Mouse (Mus musculus): ENCODE data around the gene Cntrob. TPM values are rescaled to one million over a fixed set of nuclear protein-coding genes. Genes with fewer than 3 reads are reported as not detected.
A peak's percentile ranks its signal among the peaks of the same experiment; 100 is the strongest.
"Not testable (repeated sequence)": the region's sequence is repeated elsewhere in the genome, so short reads cannot be mapped to it uniquely, and the experiment has no call there.

Cntrob gene
- polyA plus RNA-seq, 1 experiment from 2014 or later: 32.0 TPM

DNA sequence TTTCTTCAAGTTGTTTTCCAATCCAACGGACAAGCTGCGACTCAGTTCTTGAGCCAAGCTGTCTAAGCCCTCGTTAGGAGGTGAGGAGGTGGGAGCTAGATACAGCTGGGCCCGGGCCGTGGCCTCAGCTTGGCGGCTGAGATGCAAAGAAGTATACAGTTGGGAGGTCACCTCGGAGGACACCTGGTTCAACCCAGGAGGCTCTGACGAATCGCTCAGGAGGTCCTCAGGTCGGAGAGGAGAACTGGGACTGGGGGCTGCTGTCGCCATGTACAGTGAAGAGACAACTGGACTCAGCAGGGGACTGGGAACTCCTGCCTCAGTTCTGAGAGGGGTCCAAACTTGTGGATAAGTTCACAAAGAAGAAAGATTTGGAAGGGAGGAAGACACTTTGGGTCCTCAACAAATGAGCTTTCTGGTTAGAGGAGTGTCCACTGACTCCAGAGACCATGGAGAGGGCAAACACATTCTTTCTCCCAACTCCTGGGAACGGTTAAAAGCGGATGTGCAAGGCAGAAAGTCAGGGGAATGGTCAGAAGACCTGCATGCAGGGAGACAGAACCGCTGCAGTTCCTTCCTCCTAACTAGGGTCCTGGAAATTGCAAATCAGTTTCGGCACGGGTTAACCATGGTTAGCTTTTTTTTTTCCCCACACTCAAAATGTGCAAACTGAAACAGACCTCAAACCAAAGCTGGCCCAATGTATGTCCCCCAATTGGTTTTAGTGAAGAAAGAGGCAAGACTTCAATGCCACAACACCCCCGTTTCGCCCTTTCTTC is 693 bp downstream of the Cntrob start:
- Histone ChIP-seq H3K4me1 (peaks cover 49% of the 10 kb centered on the region), H3K4me3 (peak overlapping the region; percentile 59), H3K9me3 (no peaks in the 10 kb centered on the region), H3K27ac (replicated peaks) (peak overlapping the region; percentile 86), H3K9ac (replicated peaks) (peak overlapping the region; percentile 72), H3K36me3 (peaks cover 11% of the 10 kb centered on the region), H3K27me3 (peaks cover 6% of the 10 kb centered on the region; the same call in 1 of the 2 replicates), H3K4me2 (replicated peaks) (peak overlapping the region; percentile 67)
- ATAC-seq (replicated peaks): no peak
- WGBS: 13% methylated on average over 18 of the region's 18 CpGs

DNA sequence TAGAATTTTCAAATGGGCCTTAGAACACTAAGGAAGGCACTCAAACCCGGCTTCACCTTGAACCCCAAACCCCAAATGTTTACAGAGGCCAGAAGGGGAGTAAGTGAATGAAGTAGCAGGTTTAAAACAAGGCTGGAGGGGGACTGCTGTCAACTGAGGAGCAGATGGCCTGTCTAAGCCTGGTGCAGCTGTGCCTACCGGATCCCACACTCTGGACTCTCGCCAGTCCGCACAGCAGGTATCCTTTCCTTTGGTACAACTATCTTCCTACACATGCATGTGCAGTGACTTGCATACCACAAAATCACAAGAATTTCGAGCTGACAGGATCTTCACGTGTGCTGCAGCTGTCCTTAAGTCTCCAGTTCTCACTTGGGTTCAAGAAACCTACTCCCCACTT is 1.6 kb downstream of the Cntrob start:
- Histone ChIP-seq H3K9ac (replicated peaks) (peak overlapping the region; percentile 72), H3K4me2 (replicated peaks) (peak overlapping the region; percentile 67), H3K27me3 (peaks cover 1% of the 10 kb centered on the region; the same call in 1 of the 2 replicates), H3K4me3 (peak overlapping the region; percentile 59), H3K27ac (replicated peaks) (peak overlapping the region; percentile 21; the same call in 1 of the 2 replicates), H3K4me1 (peaks cover 46% of the 10 kb centered on the region), H3K36me3 (peaks cover 19% of the 10 kb centered on the region), H3K9me3 (no peaks in the 10 kb centered on the region)
- 50% methylated on average over 6 of the region's 6 CpGs for WGBS
- ATAC-seq (replicated peaks): no peak

DNA sequence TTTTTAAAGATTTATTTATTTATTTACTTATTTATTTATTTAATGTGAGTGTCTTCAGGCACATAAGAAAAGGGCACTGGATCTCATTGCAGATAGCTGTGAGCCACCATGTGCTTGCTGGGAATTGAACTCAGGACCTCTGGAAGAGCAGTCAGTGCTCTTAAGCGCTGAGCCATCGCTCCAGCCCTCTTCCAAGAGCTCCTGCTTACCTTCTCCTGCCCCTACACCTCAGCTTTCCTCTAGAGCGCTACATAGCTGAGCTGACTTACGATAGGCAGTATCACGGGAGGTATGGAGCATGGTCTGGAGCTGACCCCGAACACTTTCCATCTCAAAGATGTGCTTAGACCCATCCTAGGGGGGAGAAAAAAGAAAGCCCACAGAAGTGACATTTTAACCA is 2.0 kb downstream of the Cntrob start:
- no peaks in the 10 kb centered on the region for H3K9me3 ChIP-seq
- 93% methylated on average over 6 of the region's 6 CpGs for WGBS
- H3K4me2 ChIP-seq (replicated peaks): peak overlapping the region; percentile 67; the same call in 1 of the 2 replicates
- H3K27me3 ChIP-seq: no peaks in the 10 kb centered on the region
- peak overlapping the region; percentile 59 for H3K4me3 ChIP-seq
- peaks cover 19% of the 10 kb centered on the region for H3K36me3 ChIP-seq
- ATAC-seq (replicated peaks): no peak
- 0 out of 2 replicates have a peak overlapping the region, but pooled peaks have one; percentile 72 for H3K9ac ChIP-seq (replicated peaks)
- peaks cover 42% of the 10 kb centered on the region for H3K4me1 ChIP-seq
- 0 out of 2 replicates have a peak overlapping the region, but pooled peaks have one; percentile 21 for H3K27ac ChIP-seq (replicated peaks)

DNA sequence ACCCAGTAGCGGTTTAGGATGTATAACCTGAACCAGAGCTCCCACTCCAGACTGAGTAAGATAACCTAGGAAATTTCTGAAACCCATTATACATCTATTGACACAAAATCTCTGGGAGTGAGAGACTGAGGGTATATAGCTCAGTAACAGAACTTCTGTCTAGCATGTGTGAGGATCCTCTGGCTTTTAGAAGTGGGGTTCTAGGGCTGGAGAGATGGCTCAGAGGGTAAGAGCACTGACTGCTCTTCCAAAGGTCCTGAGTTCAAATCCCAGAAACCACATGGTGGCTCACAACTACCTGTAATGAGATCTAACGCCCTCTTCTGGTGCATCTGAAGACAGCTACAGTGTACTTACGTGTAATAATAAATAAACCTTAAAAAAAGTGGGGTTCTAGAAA is 5.6 kb downstream of the Cntrob start:
- 89% methylated on average over 3 of the region's 3 CpGs for WGBS
- not testable (repeated sequence) for H3K27ac ChIP-seq (replicated peaks); H3K9ac ChIP-seq (replicated peaks); ATAC-seq (replicated peaks); H3K27me3 ChIP-seq; H3K4me2 ChIP-seq (replicated peaks); H3K9me3 ChIP-seq; H3K4me3 ChIP-seq
- Histone ChIP-seq H3K4me1 (peaks cover 16% of the 10 kb centered on the region), H3K36me3 (peaks cover 40% of the 10 kb centered on the region)

DNA sequence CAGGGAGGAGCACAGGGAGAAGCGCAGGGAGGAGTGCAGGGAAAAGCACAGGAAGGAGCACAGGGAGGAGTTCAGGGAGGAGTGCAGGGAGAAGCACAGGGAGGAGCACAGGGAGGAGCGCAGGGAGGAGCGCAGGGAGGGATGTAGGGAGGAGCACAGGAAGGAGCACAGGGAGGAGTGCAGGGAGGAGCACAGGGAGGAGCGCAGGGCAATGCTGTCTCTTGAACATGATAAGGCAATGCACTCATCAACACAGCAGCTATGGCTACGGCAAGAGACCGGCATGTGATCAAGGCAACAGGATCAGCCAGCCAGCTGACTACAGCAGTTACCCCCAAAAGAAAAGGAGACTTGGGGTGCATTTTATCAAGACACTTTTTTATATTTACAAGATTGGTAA is 7.2 kb downstream of the Cntrob start:
- Histone ChIP-seq H3K4me2 (replicated peaks) (no peak overlapping the region), H3K36me3 (peaks cover 47% of the 10 kb centered on the region), H3K9me3 (no peaks in the 10 kb centered on the region), H3K27me3 (no peaks in the 10 kb centered on the region), H3K27ac (replicated peaks) (no peak overlapping the region), H3K9ac (replicated peaks) (no peak overlapping the region), H3K4me3 (no peak overlapping the region), H3K4me1 (no peaks in the 10 kb centered on the region; the same call in 1 of the 2 replicates)
- ATAC-seq (replicated peaks): no peak
- WGBS: 97% methylated on average over 6 of the region's 6 CpGs

DNA sequence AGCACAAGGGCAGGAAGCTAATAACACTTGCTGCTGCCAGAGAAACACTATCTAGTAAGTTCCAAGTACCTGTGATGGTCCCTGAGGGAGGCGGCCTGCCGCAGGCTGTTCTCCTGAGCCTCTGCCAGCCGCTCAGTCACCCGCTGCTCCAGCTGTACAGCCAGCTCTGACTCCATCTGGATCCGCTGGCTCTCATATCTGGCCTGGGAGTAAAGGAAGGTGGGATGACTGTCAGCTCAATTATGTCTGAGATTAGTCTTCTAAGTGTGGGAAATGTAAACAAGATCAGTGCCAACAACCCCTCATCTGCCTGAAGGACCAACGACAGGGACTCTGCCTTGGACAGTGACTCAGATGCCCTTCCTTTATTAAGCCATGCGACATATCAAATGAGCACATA is 12.3 kb downstream of the Cntrob start:
- H3K9me3 ChIP-seq: no peaks in the 10 kb centered on the region
- no peak overlapping the region for H3K4me2 ChIP-seq (replicated peaks)
- peaks cover 72% of the 10 kb centered on the region for H3K36me3 ChIP-seq
- H3K4me3 ChIP-seq: no peak overlapping the region
- H3K9ac ChIP-seq (replicated peaks): no peak overlapping the region
- H3K27ac ChIP-seq (replicated peaks): no peak overlapping the region
- ATAC-seq (replicated peaks): no peak
- H3K27me3 ChIP-seq: no peaks in the 10 kb centered on the region
- 75% methylated on average over 7 of the region's 7 CpGs for WGBS
- no peaks in the 10 kb centered on the region for H3K4me1 ChIP-seq

DNA sequence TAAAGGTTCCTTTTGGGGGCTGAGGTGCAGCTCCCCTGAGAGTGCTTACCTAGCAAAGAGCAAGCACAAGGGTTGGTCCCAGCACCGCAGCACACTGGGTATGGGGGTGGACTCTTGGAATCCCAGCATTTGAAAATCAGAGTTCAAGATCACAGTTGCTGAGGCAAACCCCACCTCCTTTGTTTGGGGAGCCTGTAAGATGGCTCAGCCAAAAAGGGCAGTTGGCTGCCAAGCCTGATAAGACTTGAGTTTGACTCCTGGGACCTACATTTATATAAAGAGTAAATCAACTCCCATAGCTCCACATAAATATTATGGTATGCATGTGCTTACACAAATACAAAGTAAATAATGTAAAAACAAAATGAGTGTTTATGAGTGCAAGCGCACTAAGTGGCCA is 17.5 kb downstream of the Cntrob start:
- H3K36me3 ChIP-seq: peaks cover 85% of the 10 kb centered on the region
- no peak overlapping the region for H3K9ac ChIP-seq (replicated peaks)
- H3K4me2 ChIP-seq (replicated peaks): no peak overlapping the region
- H3K27ac ChIP-seq (replicated peaks): no peak overlapping the region
- ATAC-seq (replicated peaks): no peak
- WGBS: 96% methylated on average over 2 of the region's 2 CpGs
- no peaks in the 10 kb centered on the region for H3K27me3 ChIP-seq
- H3K4me3 ChIP-seq: no peak overlapping the region
- no peaks in the 10 kb centered on the region for H3K9me3 ChIP-seq
- H3K4me1 ChIP-seq: no peaks in the 10 kb centered on the region

DNA sequence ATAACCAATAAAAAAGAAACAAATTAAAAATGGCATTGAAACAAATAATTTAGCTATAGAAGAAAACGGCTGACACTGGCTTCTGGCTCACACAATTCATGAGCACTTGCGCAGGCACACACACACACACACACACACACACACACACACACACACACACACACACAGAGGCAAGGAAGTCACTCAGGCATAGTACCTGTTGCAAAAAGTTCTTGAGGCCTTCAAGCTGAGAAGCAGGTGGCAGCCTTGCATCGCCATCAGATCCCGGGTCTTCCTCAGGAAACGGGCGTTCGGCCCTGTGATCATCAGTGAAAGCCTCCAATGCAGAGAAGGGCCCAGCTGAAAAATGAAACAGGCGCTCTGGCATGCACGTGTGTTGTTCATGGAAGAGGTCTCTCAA is 18.3 kb downstream of the Cntrob start:
- no peak for ATAC-seq (replicated peaks)
- Histone ChIP-seq H3K36me3 (peaks cover 77% of the 10 kb centered on the region), H3K9me3 (no peaks in the 10 kb centered on the region), H3K4me3 (no peak overlapping the region), H3K27me3 (no peaks in the 10 kb centered on the region), H3K4me2 (replicated peaks) (no peak overlapping the region), H3K4me1 (no peaks in the 10 kb centered on the region), H3K27ac (replicated peaks) (no peak overlapping the region), H3K9ac (replicated peaks) (no peak overlapping the region)
- 91% methylated on average over 9 of the region's 9 CpGs for WGBS

DNA sequence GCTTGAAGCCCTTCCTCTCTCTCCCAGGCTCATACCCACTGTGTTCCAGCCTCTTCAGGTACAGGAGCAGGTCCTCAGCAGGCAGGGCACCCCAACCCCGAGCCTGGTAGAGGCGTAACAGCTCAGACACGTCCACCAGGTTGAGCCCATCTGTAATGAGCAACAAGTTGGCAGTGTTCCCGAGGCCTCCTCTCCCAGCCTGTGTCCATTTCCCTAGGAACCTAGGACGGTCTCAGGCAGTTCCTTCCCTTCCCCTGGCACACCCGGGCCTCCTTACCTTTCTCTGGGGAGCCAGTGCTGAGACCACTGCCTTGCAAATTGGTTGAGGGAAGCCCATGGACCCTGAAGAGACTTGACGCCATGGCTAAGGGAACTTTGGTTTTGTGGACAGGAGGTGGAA is 20.8 kb downstream of the Cntrob start:
- 85% methylated on average over 7 of the region's 7 CpGs for WGBS
- Histone ChIP-seq H3K36me3 (peaks cover 67% of the 10 kb centered on the region), H3K4me1 (no peaks in the 10 kb centered on the region), H3K4me3 (no peak overlapping the region), H3K4me2 (replicated peaks) (no peak overlapping the region), H3K27ac (replicated peaks) (no peak overlapping the region), H3K9ac (replicated peaks) (no peak overlapping the region), H3K27me3 (no peaks in the 10 kb centered on the region), H3K9me3 (no peaks in the 10 kb centered on the region)
- ATAC-seq (replicated peaks): no peak

DNA sequence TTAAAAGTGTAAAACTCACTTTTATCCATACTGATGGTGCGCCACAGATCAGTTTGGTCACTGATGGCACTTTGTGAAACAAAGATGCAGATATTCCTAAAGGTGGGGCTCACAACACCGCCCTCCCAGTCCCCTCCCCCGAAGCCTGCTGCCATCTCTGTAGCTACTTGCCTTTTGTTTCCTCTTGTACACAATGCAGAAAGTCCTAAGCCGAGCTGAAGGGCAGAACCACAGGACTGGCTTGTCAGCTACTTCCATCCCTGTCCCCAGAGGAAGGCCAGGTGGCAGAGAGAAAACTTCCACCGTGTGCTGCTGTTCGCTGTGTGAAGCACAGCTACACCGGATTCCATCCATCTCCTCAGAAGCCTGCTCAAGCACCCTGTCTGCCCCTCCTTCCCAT is 25.3 kb downstream of the Cntrob start:
- Histone ChIP-seq H3K9me3 (no peaks in the 10 kb centered on the region), H3K9ac (replicated peaks) (no peak overlapping the region), H3K4me1 (no peaks in the 10 kb centered on the region), H3K4me2 (replicated peaks) (no peak overlapping the region), H3K27me3 (no peaks in the 10 kb centered on the region), H3K4me3 (no peak overlapping the region), H3K27ac (replicated peaks) (no peak overlapping the region), H3K36me3 (peaks cover 30% of the 10 kb centered on the region)
- 73% methylated on average over 7 of the region's 7 CpGs for WGBS
- no peak for ATAC-seq (replicated peaks)

DNA sequence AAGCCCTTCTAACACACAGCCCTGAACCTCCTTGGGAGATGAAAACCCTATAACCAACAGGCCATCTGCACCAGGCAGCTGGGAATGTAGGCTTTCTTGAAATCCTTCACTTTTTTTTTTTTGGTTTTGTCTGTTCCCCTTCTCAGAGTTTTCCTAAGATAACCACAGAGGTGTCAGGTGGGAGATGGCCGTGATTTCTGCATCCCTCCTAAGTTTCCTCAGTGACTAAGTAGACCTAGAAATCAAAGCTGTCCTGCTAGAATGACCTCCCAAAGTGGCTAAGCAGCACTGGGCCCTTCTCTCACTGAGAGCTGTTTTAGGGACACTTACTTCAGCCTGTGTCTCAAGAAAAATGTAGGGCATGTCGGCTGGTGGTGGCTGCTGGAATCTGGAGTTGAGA is 25.8 kb downstream of the Cntrob start:
- ATAC-seq (replicated peaks): no peak
- no peaks in the 10 kb centered on the region for H3K4me1 ChIP-seq
- WGBS: 88% methylated on average over 2 of the region's 2 CpGs
- no peaks in the 10 kb centered on the region for H3K27me3 ChIP-seq
- H3K4me3 ChIP-seq: no peak overlapping the region
- no peak overlapping the region for H3K27ac ChIP-seq (replicated peaks)
- no peaks in the 10 kb centered on the region for H3K9me3 ChIP-seq
- H3K9ac ChIP-seq (replicated peaks): no peak overlapping the region
- H3K4me2 ChIP-seq (replicated peaks): no peak overlapping the region
- H3K36me3 ChIP-seq: peaks cover 26% of the 10 kb centered on the region

DNA sequence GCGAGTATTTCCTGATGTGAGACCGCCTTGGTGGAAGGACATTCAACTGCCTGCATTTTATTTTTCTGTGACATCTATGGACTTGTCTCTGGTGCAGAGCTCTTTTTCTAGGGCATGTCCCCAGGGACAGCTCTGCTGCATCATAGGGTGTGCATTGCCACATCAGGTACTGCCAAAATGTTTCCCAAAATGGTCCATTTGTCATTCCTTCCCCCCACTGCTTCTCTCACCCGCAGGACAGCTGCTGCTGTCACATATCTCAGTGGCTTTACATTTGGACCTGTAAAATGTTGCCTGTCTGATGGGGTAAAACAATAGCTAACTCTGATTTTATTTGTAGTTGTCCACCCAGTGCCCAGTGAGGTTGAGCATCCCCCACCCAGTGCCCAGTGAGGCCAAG is 28.3 kb downstream of the Cntrob start:
- ATAC-seq (replicated peaks): no peak
- Histone ChIP-seq H3K4me2 (replicated peaks) (no peak overlapping the region), H3K27me3 (no peaks in the 10 kb centered on the region), H3K27ac (replicated peaks) (no peak overlapping the region), H3K36me3 (peaks cover 12% of the 10 kb centered on the region), H3K4me3 (no peak overlapping the region), H3K4me1 (no peaks in the 10 kb centered on the region), H3K9me3 (no peaks in the 10 kb centered on the region), H3K9ac (replicated peaks) (no peak overlapping the region)
- 93% methylated on average over 3 of the region's 3 CpGs for WGBS

DNA sequence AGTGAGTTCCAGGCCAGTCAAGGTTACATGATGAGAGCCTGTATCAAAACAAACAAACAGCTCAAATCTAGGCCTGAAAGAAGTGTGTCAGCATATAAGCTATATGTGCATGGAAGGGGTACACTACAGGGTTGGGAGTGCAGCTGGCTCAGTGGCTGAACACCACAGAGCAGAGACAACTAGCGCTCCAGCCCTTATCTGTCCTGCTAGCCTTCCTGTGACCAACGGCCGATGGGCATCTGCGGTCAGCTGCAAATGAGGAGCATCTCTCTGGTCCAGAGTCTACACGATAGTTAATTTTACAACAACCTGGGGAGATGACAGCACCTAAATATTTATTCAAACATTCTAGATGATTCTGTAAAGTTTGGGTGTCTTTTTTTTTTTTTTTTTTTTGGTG is 32.5 kb downstream of the Cntrob start:
- no peak overlapping the region for H3K9ac ChIP-seq (replicated peaks)
- H3K4me2 ChIP-seq (replicated peaks): no peak overlapping the region
- WGBS: 92% methylated on average over 5 of the region's 5 CpGs
- no peak overlapping the region for H3K27ac ChIP-seq (replicated peaks)
- H3K4me1 ChIP-seq: no peaks in the 10 kb centered on the region
- no peaks in the 10 kb centered on the region for H3K27me3 ChIP-seq
- no peaks in the 10 kb centered on the region; the same call in 1 of the 2 replicates for H3K36me3 ChIP-seq
- H3K9me3 ChIP-seq: no peaks in the 10 kb centered on the region
- H3K4me3 ChIP-seq: no peak overlapping the region
- no peak for ATAC-seq (replicated peaks)

Measured in forebrain, embryonic 15.5 days (tissue).